ENCODE assay signal across 27 mouse cellular contexts in genomic region chr9:22017208-22017825, GRCm38 (mm10). TPM values are rescaled to one million over a fixed set of nuclear protein-coding genes. Genes with fewer than 3 reads are reported as not detected.
A peak's percentile ranks its signal among the peaks of the same experiment; 100 is the strongest.
DNase-seq lines count a peak whose midpoint lies in the region; ATAC-seq and TF ChIP-seq lines count a peak whose summit lies in the region.
"Had no signal": no experiment of that assay in that cellular context is flagged by ENCODE, and none has a peak within 500 bp of the region (broad histone marks: within the 10 kb centered on the region; RNA-seq: fewer than 3 reads in every experiment).

No protein-coding gene starts in this region.

- no peak for DNase-seq in frontal cortex, postnatal 25 days (ENCODE audit: low spot score in 2 of 2)
- DNase-seq in midbrain, postnatal 0 days (ENCODE audit: low spot score): peak; percentile 62
- no peak for DNase-seq in midbrain, embryonic 11.5 days (ENCODE audit: low spot score, missing footprints)
- DNase-seq in thymus, postnatal 0 days (ENCODE audit: low spot score): no peak
- DNase-seq in gastrocnemius, postnatal 36 days: no peak
- DNase-seq: adrenal gland, postnatal 36 days; heart, adult 11 months; heart, postnatal 14 days; kidney, adult 18-20 months; layer of hippocampus, adult 9-11 months; lung, embryonic 14.5 days; lung, postnatal 4 days; retina, postnatal 1 day; thymus, adult 18-20 months had no signal

- no peak overlapping the region for H3K9ac ChIP-seq in midbrain, postnatal 0 days (replicated peaks; ENCODE audit: low read length, poor library complexity, severe bottlenecking)
- no peak overlapping the region for H3K9ac ChIP-seq in midbrain, embryonic 11.5 days (ENCODE audit: low read length)
- H3K9ac ChIP-seq: embryonic facial prominence, embryonic 13.5 days; heart, embryonic 12.5 days; lung, embryonic 14.5 days; stomach, embryonic 15.5 days had no signal

- H3K4me2 ChIP-seq in midbrain, postnatal 0 days (ENCODE audit: low read depth, low read length, poor library complexity, severe bottlenecking): no peak overlapping the region
- H3K4me2 ChIP-seq in midbrain, embryonic 11.5 days: no peak overlapping the region
- H3K4me2 ChIP-seq: embryonic facial prominence, embryonic 13.5 days; heart, embryonic 12.5 days; lung, embryonic 14.5 days; stomach, embryonic 15.5 days had no signal

- H3K4me1 ChIP-seq in midbrain, postnatal 0 days (ENCODE audit: insufficient read depth, low read length): no peaks in the 10 kb centered on the region
- H3K4me1 ChIP-seq in midbrain, embryonic 11.5 days (ENCODE audit: control insufficient read depth, insufficient read depth, low read length): no peaks in the 10 kb centered on the region; the same call in 1 of the 2 replicates
- H3K4me1 ChIP-seq in embryonic fibroblast, embryonic 13.5 days (ENCODE audit: control insufficient read depth, insufficient read depth, low read length): peaks cover 8% of the 10 kb centered on the region
- H3K4me1 ChIP-seq: heart, embryonic 12.5 days; stomach, embryonic 15.5 days had no signal

- TF ChIP-seq CTCF in midbrain, postnatal 0 days (IDR thresholded peaks at IDR 0.05): no peak
- TF ChIP-seq CTCF in embryonic fibroblast, embryonic 13.5 days (IDR thresholded peaks at IDR 0.05; ENCODE audit: borderline replicate concordance, insufficient read depth, low read length): peak; percentile 4; the same call in 1 of the 2 replicates

- H3K9me3 ChIP-seq in midbrain, postnatal 0 days (ENCODE audit: low read length): no peaks in the 10 kb centered on the region
- H3K9me3 ChIP-seq in midbrain, embryonic 11.5 days (ENCODE audit: control insufficient read depth, low read length): no peaks in the 10 kb centered on the region
- H3K9me3 ChIP-seq: embryonic facial prominence, embryonic 13.5 days; heart, embryonic 12.5 days; midbrain, embryonic 10.5 days; stomach, embryonic 15.5 days had no signal

- ATAC-seq in frontal cortex, adult (ENCODE audit: low TSS enrichment): peak; percentile 10; the same call in 1 of the 2 replicates
- ATAC-seq in midbrain, postnatal 0 days (ENCODE audit: low FRiP score): no peak
- no peak for ATAC-seq in midbrain, embryonic 11.5 days (ENCODE audit: low FRiP score)

- no peak overlapping the region for H3K4me3 ChIP-seq in midbrain, postnatal 0 days (ENCODE audit: low read depth, low read length)
- H3K4me3 ChIP-seq in midbrain, embryonic 11.5 days (ENCODE audit: low read depth, low read length): no peak overlapping the region
- no peak overlapping the region for H3K4me3 ChIP-seq in embryonic fibroblast, embryonic 13.5 days (ENCODE audit: insufficient read depth, low read length)
- H3K4me3 ChIP-seq: embryonic facial prominence, embryonic 13.5 days; heart, embryonic 12.5 days; midbrain, embryonic 10.5 days; stomach, embryonic 15.5 days had no signal

- no peaks in the 10 kb centered on the region for H3K27me3 ChIP-seq in midbrain, postnatal 0 days (ENCODE audit: insufficient read depth, low read length)
- H3K27me3 ChIP-seq in midbrain, embryonic 11.5 days (ENCODE audit: control insufficient read depth, insufficient read depth, low read length): no peaks in the 10 kb centered on the region
- H3K27me3 ChIP-seq: embryonic facial prominence, embryonic 13.5 days; heart, embryonic 12.5 days; stomach, embryonic 15.5 days had no signal

- intact Hi-C loops in gastrocnemius, postnatal 36 days (cut with DNase I): no loop called here

- no peak for TF ChIP-seq POLR2A in embryonic fibroblast, embryonic 13.5 days (IDR thresholded peaks at IDR 0.05; ENCODE audit: low read depth, low read length)

- 62% methylated on average over 7 of the region's 7 CpGs for WGBS in midbrain, postnatal 0 days
- WGBS in midbrain, embryonic 11.5 days: 75% methylated on average over 7 of the region's 7 CpGs

- peaks cover 45% of the 10 kb centered on the region for H3K36me3 ChIP-seq in midbrain, postnatal 0 days (ENCODE audit: insufficient read depth, low read length)
- peaks cover 18% of the 10 kb centered on the region for H3K36me3 ChIP-seq in midbrain, embryonic 11.5 days (ENCODE audit: control insufficient read depth, insufficient read depth, low read length)

- H3K27ac ChIP-seq in midbrain, postnatal 0 days (ENCODE audit: low read depth, low read length): no peak overlapping the region
- H3K27ac ChIP-seq in midbrain, embryonic 11.5 days (ENCODE audit: low read depth, low read length): no peak overlapping the region
- no peak overlapping the region for H3K27ac ChIP-seq in embryonic fibroblast, embryonic 13.5 days (ENCODE audit: insufficient read depth, low read length)
- H3K27ac ChIP-seq: embryonic facial prominence, embryonic 13.5 days; kidney, postnatal 0 days; stomach, embryonic 15.5 days had no signal

RNA-seq across cellular contexts. Expression of gene Prkcsh, which starts 14.7 kb away (rescaled TPM):
- 71.9 and 85.8 TPM in 2 replicates for total RNA-seq in midbrain, postnatal 0 days (2014; rRNA removed)
- 62.8 and 64.9 TPM in 2 replicates for polyA plus RNA-seq in midbrain, postnatal 0 days (2015; fragmentation: Nextera tagmentation; extraction: Ambion mirVana)
- polyA plus RNA-seq in midbrain, embryonic 11.5 days (2014; fragmentation: Nextera tagmentation; extraction: Ambion mirVana): 85.5 and 86.9 TPM in 2 replicates
- polyA plus RNA-seq in embryonic fibroblast, embryonic 13.5 days (2011; ENCODE audit: insufficient read length, low read depth, missing spikeins): 144 and 153 TPM in 2 replicates
- polyA plus RNA-seq in thymus, postnatal 0 days (2015; fragmentation: Nextera tagmentation; extraction: Ambion mirVana): 68.5 and 72.8 TPM in 2 replicates
- 10 to 100 TPM; 27.4 to 27.6 TPM for total RNA-seq in gastrocnemius, postnatal 36 days (2021)

RNA-seq across cellular contexts. Expression of gene Ccdc151, which starts 14.9 kb away (rescaled TPM):
- 4.3 and 5.8 TPM in 2 replicates for total RNA-seq in midbrain, postnatal 0 days (2014; rRNA removed)
- polyA plus RNA-seq in midbrain, postnatal 0 days (2015; fragmentation: Nextera tagmentation; extraction: Ambion mirVana): 5.0 and 5.1 TPM in 2 replicates
- 4.7 and 6.3 TPM in 2 replicates for polyA plus RNA-seq in midbrain, embryonic 11.5 days (2014; fragmentation: Nextera tagmentation; extraction: Ambion mirVana)
- 0.32 TPM in 1 of 2 replicates, not detected in the other for polyA plus RNA-seq in embryonic fibroblast, embryonic 13.5 days (2011; ENCODE audit: insufficient read length, low read depth, missing spikeins)
- 0.44 and 0.52 TPM in 2 replicates for polyA plus RNA-seq in thymus, postnatal 0 days (2015; fragmentation: Nextera tagmentation; extraction: Ambion mirVana)
- under 1 TPM in 1 of 2 experiments, not detected in 1; 0.25 TPM for total RNA-seq in gastrocnemius, postnatal 36 days (2021)
- total RNA-seq: gastrocnemius, adult 8-10 months; monocyte, adult 5-6 weeks had no signal

RNA-seq across cellular contexts. Expression of gene Rgl3, which starts 28.1 kb away (rescaled TPM):
- 0.76 and 2.8 TPM in 2 replicates for total RNA-seq in midbrain, postnatal 0 days (2014; rRNA removed)
- polyA plus RNA-seq in midbrain, postnatal 0 days (2015; fragmentation: Nextera tagmentation; extraction: Ambion mirVana): 0.85 and 1.1 TPM in 2 replicates
- 0.97 and 2.2 TPM in 2 replicates for polyA plus RNA-seq in midbrain, embryonic 11.5 days (2014; fragmentation: Nextera tagmentation; extraction: Ambion mirVana)
- 1.2 and 2.4 TPM in 2 replicates for polyA plus RNA-seq in embryonic fibroblast, embryonic 13.5 days (2011; ENCODE audit: insufficient read length, low read depth, missing spikeins)
- 2.8 and 3.8 TPM in 2 replicates for polyA plus RNA-seq in thymus, postnatal 0 days (2015; fragmentation: Nextera tagmentation; extraction: Ambion mirVana)
- under 1 TPM; 0.28 to 0.42 TPM for total RNA-seq in gastrocnemius, postnatal 36 days (2021)
- total RNA-seq: CH12.LX had no signal

RNA-seq across cellular contexts. Expression of gene Elavl3, which starts 34.5 kb away (rescaled TPM):
- total RNA-seq in midbrain, postnatal 0 days (2014; rRNA removed): 215 and 239 TPM in 2 replicates
- 75.2 and 78.7 TPM in 2 replicates for polyA plus RNA-seq in midbrain, postnatal 0 days (2015; fragmentation: Nextera tagmentation; extraction: Ambion mirVana)
- 49.8 and 53.9 TPM in 2 replicates for polyA plus RNA-seq in midbrain, embryonic 11.5 days (2014; fragmentation: Nextera tagmentation; extraction: Ambion mirVana)
- polyA plus RNA-seq in embryonic fibroblast, embryonic 13.5 days (2011; ENCODE audit: insufficient read length, low read depth, missing spikeins): not detected in 2 replicates
- polyA plus RNA-seq in thymus, postnatal 0 days (2015; fragmentation: Nextera tagmentation; extraction: Ambion mirVana): 0.04 and 0.16 TPM in 2 replicates
- under 1 TPM in 1 of 2 experiments, not detected in 1; 0.26 TPM for total RNA-seq in gastrocnemius, postnatal 36 days (2021)
- total RNA-seq: monocyte, adult 5-6 weeks had no signal

RNA-seq across cellular contexts. Expression of gene Gm49318, which starts 53.7 kb away (rescaled TPM):
- 4.1 TPM in 1 of 2 replicates, not detected in the other for total RNA-seq in midbrain, postnatal 0 days (2014; rRNA removed)
- polyA plus RNA-seq in midbrain, postnatal 0 days (2015; fragmentation: Nextera tagmentation; extraction: Ambion mirVana): 0.25 and 0.36 TPM in 2 replicates
- not detected in 2 replicates for polyA plus RNA-seq in midbrain, embryonic 11.5 days (2014; fragmentation: Nextera tagmentation; extraction: Ambion mirVana)
- polyA plus RNA-seq in embryonic fibroblast, embryonic 13.5 days (2011; ENCODE audit: insufficient read length, low read depth, missing spikeins): not detected in 2 replicates
- polyA plus RNA-seq in thymus, postnatal 0 days (2015; fragmentation: Nextera tagmentation; extraction: Ambion mirVana): not detected in 2 replicates
- not detected for total RNA-seq in gastrocnemius, postnatal 36 days (2021)
- total RNA-seq: CH12.LX; gastrocnemius, adult 8-10 months; heart, postnatal 14 days; left cerebral cortex, adult 8-10 months; monocyte, adult 5-6 weeks had no signal
- polyA plus RNA-seq: embryonic facial prominence, embryonic 13.5 days; heart, embryonic 12.5 days; kidney, postnatal 0 days; limb, embryonic 11.5 days; lung, embryonic 14.5 days; midbrain, embryonic 10.5 days; neural tube, embryonic 11.5 days; stomach, embryonic 15.5 days had no signal
